Mouse (Mus musculus): ENCODE measurements around the gene Galnt7.

DNA sequence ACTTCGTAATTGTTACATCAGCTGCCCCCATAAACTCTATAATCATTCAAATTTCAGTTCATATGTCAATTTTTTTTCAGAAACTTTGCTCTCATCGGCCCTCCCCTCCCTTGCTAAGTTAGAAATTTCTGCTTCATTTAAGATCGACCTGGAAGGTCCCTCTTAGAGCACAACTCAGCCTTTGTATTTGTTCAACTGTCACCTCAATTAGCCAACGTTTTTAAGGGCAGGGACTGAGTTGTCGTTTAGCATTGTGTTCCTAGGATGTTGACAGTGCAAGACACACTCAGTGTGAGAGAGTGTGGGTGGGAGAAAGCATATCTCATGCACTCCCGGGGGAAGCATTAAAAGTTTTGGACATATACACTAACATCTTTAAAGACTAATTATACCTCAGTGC, 3.6 kb upstream of the Galnt7 start:
- TF ChIP-seq CTCF (IDR thresholded peaks at IDR 0.05; ENCODE audit: low read depth, low read length) (no peak), GATA1 (IDR thresholded peaks at IDR 0.05; ENCODE audit: borderline replicate concordance, low read length) (no peak), GATA2 (IDR thresholded peaks at IDR 0.05; ENCODE audit: borderline replicate concordance, low read depth, low read length) (no peak), POLR2AphosphoS5 (IDR thresholded peaks at IDR 0.05; ENCODE audit: insufficient replicate concordance, low read depth, low read length) (no peak)

All from G1E (cell line).